Mouse (Mus musculus) heart, postnatal 0 days (tissue): ENCODE measurements at regions not wholly inside any gene's neighbourhood (a gene's known extent, or its start where the extent isn't known, plus 50 kb on each side); places are given as distances from the start of the nearest gene placed in this dataset.

Experiments
- CTCF ChIP-seq: IDR thresholded peaks from 2 replicates; pipeline ENCODE4 v1.5.1; 2016; ENCODE audit warnings: antibody characterized with exemption, control low read depth, low read depth
- EP300 ChIP-seq: IDR thresholded peaks from 2 replicates; pipeline ENCODE4 v1.6.1; 2016; ENCODE audit warnings: antibody characterized with exemption, low read depth

DNA sequence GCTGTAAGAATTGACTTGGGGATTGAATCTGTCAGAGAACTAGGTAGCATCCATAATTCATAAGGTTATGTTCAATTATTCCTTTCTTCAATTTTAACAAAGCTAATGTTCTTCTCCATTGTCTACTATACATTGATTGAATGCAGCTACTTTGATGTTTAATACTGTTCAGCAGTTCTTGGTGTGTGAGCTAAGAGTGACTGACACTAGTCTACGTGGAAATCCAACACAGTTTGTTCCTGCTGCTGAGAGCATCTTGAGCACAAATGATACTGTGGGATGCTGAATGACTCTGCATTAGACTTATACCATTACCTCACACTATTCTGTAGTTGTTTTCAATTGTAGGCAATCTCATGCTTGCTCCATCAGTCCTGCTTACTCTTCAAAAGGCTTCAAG is 249.4 kb upstream of the Akr1e1 start:
- TF ChIP-seq CTCF: no peak
- no peak for TF ChIP-seq EP300
